Mouse (Mus musculus) bone marrow macrophage, adult 2 months (primary cell): ENCODE measurements around the gene 1700020D05Rik. TPM values are rescaled to one million over a fixed set of nuclear protein-coding genes. Genes with fewer than 3 reads are reported as not detected.

ENCODE experiments used
- H3K27ac ChIP-seq: 2 replicates; pipeline ENCODE4 v1.5.1; 2012; ENCODE audit warnings: low read depth, low read length; ENCODE audit not compliant: insufficient read depth
- H3K4me1 ChIP-seq: 2 replicates; pipeline ENCODE4 v1.6.1; 2012; ENCODE audit warnings: low read length; ENCODE audit not compliant: control insufficient read depth, insufficient read depth
- H3K4me3 ChIP-seq: 2 replicates; pipeline ENCODE4 v1.5.1; 2012; ENCODE audit warnings: mild to moderate bottlenecking, low read length, moderate library complexity; ENCODE audit not compliant: insufficient read depth
- CTCF ChIP-seq: IDR thresholded peaks from 2 replicates; pipeline ENCODE4 v1.5.1; 2012; ENCODE audit warnings: low read depth, mild to moderate bottlenecking, low read length, moderate library complexity
- POLR2A ChIP-seq: IDR thresholded peaks from 2 replicates; pipeline ENCODE4 v1.6.1; 2012; ENCODE audit warnings: mild to moderate bottlenecking, low read depth, low read length, borderline replicate concordance
- polyA plus RNA-seq: library from polyadenylated mRNA; stranded (reverse); fragments of >200 nt; gene quantifications from 2 replicates; pipeline ENCODE4 v1.2.4, GENCODE M21; 2012; ENCODE audit not compliant: missing spikeins, insufficient read depth, insufficient read length

Gene 1700020D05Rik
- 5.1 and 7.7 TPM in 2 replicates for polyA plus RNA-seq

- no peaks in the 10 kb centered on the region for H3K4me1 ChIP-seq
- H3K27ac ChIP-seq = no peak within 1 kb of the TSS
- no peak for TF ChIP-seq POLR2A
- TF ChIP-seq CTCF = no peak
- no peak within 1 kb of the TSS for H3K4me3 ChIP-seq
Observed at GRCm38 (mm10) chr19:5503687-5504086, at the start of gene 1700020D05Rik. 1700020D05Rik (minus strand) TSS chr19:5503787.

GRCm38 (mm10) chr19:5547471-5548056 is 44.0 kb upstream of the 1700020D05Rik start:
- no peak overlapping the region for H3K4me3 ChIP-seq
- TF ChIP-seq POLR2A (no peak), CTCF (no peak)
- H3K4me1 ChIP-seq = peaks cover 6% of the 10 kb centered on the region
- no peak overlapping the region for H3K27ac ChIP-seq

- no peak for TF ChIP-seq POLR2A
- TF ChIP-seq CTCF = no peak
- Histone ChIP-seq H3K27ac (no peak overlapping the region), H3K4me1 (peaks cover 6% of the 10 kb centered on the region), H3K4me3 (no peak overlapping the region)
Observed at GRCm38 (mm10) chr19:5544031-5544430, 40.4 kb upstream of the 1700020D05Rik start.

GRCm38 (mm10) chr19:5543362-5543761 is 39.8 kb upstream of the 1700020D05Rik start:
- H3K4me3 ChIP-seq = no peak overlapping the region
- no peak overlapping the region for H3K27ac ChIP-seq
- peaks cover 6% of the 10 kb centered on the region for H3K4me1 ChIP-seq
- no peak for TF ChIP-seq CTCF
- TF ChIP-seq POLR2A = no peak

DNA sequence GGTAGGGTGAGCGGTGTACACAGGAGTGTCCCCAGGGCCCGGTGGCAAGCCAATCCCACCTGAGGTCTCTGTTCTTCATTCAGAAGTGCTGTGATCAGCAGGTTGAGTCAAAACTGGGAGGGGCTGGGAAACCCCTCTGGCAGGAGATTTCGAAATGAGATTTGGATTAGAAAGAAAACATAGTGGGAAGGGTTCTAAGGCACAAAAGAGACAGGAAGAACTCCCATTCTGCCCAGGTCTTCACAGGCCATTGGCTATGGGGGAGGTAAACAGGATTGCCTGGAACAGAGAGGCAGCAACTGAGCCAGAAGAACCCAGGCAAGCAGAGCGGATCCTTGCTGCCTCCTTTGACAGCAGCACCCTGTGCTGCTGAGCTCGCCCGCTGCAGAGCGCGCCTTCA is 35.2 kb upstream of the 1700020D05Rik start:
- Histone ChIP-seq H3K4me1 (no peaks in the 10 kb centered on the region), H3K27ac (no peak overlapping the region), H3K4me3 (no peak overlapping the region)
- TF ChIP-seq CTCF = no peak

DNA sequence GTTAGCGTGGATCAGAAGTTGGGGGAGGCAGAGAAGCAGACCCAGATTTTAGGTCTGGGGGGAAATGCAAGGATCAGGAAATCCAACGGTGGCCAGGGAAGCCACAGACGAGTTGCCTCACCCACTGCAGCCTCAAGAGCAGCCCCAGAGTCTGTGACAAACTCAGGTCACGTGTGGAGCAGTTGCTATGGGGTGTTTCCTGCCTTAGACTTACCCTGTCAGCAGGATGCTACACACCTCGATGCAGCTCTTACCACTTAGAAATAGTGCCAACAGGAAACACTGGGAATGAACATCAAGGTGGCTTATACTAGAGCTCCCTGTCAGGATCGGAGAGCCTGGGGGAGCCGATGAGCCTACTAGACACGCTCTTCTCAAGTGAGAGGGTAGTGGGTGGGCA is 28.9 kb upstream of the 1700020D05Rik start:
- TF ChIP-seq CTCF (no peak), POLR2A (no peak)

GRCm38 (mm10) chr19:5530138-5530524 is 26.5 kb upstream of the 1700020D05Rik start:
- no peak for TF ChIP-seq CTCF
- no peak for TF ChIP-seq POLR2A
- Histone ChIP-seq H3K4me1 (peaks cover 11% of the 10 kb centered on the region), H3K27ac (no peak overlapping the region), H3K4me3 (no peak overlapping the region)

More for the DNA sequence above, 28.9 kb upstream of the 1700020D05Rik start:
- no peak overlapping the region for H3K4me3 ChIP-seq
- H3K27ac ChIP-seq = no peak overlapping the region
- peaks cover 11% of the 10 kb centered on the region for H3K4me1 ChIP-seq

DNA sequence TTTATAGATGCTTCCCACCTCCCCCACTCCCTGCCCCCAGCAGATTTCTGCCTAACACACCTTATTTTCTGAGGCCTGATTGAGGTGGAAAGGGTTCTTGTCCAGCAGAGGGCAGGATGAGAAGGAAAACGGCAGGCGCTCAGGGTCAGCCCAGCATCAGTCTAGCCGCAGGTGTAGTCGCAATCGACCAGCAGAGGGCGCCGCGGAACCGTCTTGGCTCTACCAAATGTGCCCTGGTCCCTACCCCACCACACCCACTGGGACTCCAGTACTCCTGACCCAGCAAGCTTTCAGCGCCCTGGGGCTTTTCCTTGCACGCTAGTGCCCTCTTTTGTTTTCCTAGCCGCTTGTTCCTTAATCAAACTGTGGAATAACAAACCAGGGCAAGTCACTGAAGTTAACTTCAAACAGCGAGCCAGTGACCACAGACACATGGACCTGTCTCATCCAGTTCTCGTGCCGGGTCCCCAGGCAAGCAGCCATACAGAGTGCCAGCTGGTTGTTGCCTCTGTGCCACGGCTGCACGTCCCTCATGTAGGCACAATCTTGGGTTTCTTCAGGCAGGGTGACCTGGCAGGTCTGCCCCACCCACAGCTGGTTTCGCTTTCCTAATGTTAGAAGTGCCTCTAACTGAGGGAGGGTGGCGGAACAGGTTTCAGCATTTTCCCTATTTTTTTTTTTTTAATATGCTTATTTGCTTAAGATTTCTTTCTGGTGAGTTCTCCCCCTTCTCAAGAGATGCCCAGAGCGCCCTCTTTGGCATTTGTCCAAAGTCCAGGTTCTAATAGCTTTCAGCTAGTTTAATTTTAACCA is 25.9 kb upstream of the 1700020D05Rik start:
- Histone ChIP-seq H3K4me3 (peak overlapping the region; percentile 41), H3K4me1 (peaks cover 11% of the 10 kb centered on the region), H3K27ac (no peak overlapping the region)
- TF ChIP-seq POLR2A = no peak
- TF ChIP-seq CTCF = peak; percentile 75

DNA sequence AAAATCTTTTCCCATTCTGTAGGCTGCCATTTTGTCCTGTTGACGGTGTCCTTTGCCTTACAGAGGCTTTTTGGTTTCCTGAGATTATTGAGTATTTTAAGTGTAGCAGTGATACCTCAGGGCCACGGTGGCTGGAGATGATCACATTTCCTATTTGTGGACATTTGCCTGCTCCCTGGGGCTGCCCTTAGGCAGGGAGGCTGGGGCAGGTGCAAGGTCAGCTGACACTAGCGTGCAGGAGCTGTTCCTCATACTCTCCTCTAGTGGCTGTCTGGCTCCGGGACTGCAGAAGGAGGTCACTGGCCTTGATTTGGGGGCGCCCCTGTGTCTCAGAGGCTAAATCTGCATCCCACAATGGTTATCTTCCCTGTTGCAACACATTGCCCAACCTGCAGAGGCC is 21.6 kb upstream of the 1700020D05Rik start:
- H3K4me1 ChIP-seq = peaks cover 11% of the 10 kb centered on the region
- TF ChIP-seq CTCF (no peak), POLR2A (no peak)
- H3K4me3 ChIP-seq = no peak overlapping the region
- no peak overlapping the region for H3K27ac ChIP-seq

GRCm38 (mm10) chr19:5518721-5519120 is 15.1 kb upstream of the 1700020D05Rik start:
- TF ChIP-seq POLR2A = no peak
- TF ChIP-seq CTCF = no peak
- no peak overlapping the region for H3K27ac ChIP-seq

More at GRCm38 (mm10) chr19:5518721-5519120, 15.1 kb upstream of the 1700020D05Rik start:
- H3K4me1 ChIP-seq = no peaks in the 10 kb centered on the region
- no peak overlapping the region for H3K4me3 ChIP-seq
